Mouse (Mus musculus) lung, postnatal 0 days (tissue): ENCODE measurements around the gene Pgk1. TPM values are rescaled to one million over a fixed set of nuclear protein-coding genes. Genes with fewer than 3 reads are reported as not detected.
A peak's percentile ranks its signal among the peaks of the same experiment; 100 is the strongest.
"Not testable (repeated sequence)": the region's sequence is repeated elsewhere in the genome, so short reads cannot be mapped to it uniquely, and the experiment has no call there.

Experiments used
- ATAC-seq: fragments of 200-750 bp; cut with Nextera tagmentation; 2 replicates; pipeline ENCODE4 v1.8.0; 2017; ENCODE audit warnings: moderate library complexity
- DNase-seq: peaks from one replicate; pipeline ENCODE4 v3.0.0-alpha.2; 2016; ENCODE audit warnings: low spot score
- H3K27ac ChIP-seq: fragments of 300-500 bp; sonication (generic); 2 replicates; pipeline ENCODE4 v1.5.1; 2014; ENCODE audit warnings: antibody characterized with exemption, mild to moderate bottlenecking, low read length, mixed read lengths
- H3K27me3 ChIP-seq: fragments of 300-500 bp; sonication (generic); replicated peaks from 2 replicates; pipeline ENCODE4 v1.6.1; 2014; ENCODE audit warnings: low read length, mixed read lengths; ENCODE audit not compliant: insufficient read depth
- H3K36me3 ChIP-seq: fragments of 300-500 bp; sonication (generic); 2 replicates; pipeline ENCODE4 v1.6.1; 2014; ENCODE audit warnings: low read length, mixed read lengths; ENCODE audit not compliant: insufficient read depth
- H3K4me1 ChIP-seq: fragments of 300-500 bp; sonication (generic); 2 replicates; pipeline ENCODE4 v1.6.1; 2014; ENCODE audit warnings: antibody characterized with exemption, low read depth, low read length, mixed read lengths; ENCODE audit not compliant: insufficient read depth
- H3K4me2 ChIP-seq: fragments of 300-500 bp; sonication (generic); replicated peaks from 2 replicates; pipeline ENCODE4 v1.6.1; 2014; ENCODE audit warnings: low read depth, mild to moderate bottlenecking, low read length, moderate library complexity, mixed read lengths
- H3K4me3 ChIP-seq: fragments of 300-500 bp; sonication (generic); 2 replicates; pipeline ENCODE4 v1.5.1; 2014; ENCODE audit warnings: low read depth, low read length
- H3K9ac ChIP-seq: fragments of 300-500 bp; sonication (generic); replicated peaks from 2 replicates; pipeline ENCODE4 v1.6.1; 2014; ENCODE audit warnings: low read depth, mild to moderate bottlenecking
- H3K9me3 ChIP-seq: fragments of 300-500 bp; sonication (generic); 2 replicates; pipeline ENCODE4 v1.6.1; 2016; ENCODE audit warnings: low read length, mixed read lengths
- CTCF ChIP-seq: IDR thresholded peaks from 2 replicates; pipeline ENCODE4 v1.5.1; 2016; ENCODE audit warnings: antibody characterized with exemption, mild to moderate bottlenecking
- EP300 ChIP-seq: IDR thresholded peaks from 2 replicates; pipeline ENCODE4 v1.6.1; 2016; ENCODE audit warnings: antibody characterized with exemption, mild to moderate bottlenecking, control low read depth
- WGBS: fragments of 180-500 bp; shearing (Covaris S2); extraction: QIAGEN DNeasy Blood & Tissue Kit; methylation state at CpG from one replicate; pipeline ENCODE4 v1.1.7; 2014; 5-methylcytosine and 5-hydroxymethylcytosine counted together
- polyA plus RNA-seq: library from polyadenylated mRNA; unstranded; fragments of >200 nt; fragmentation: Nextera tagmentation; extraction: Ambion mirVana; gene quantifications from 2 replicates; pipeline ENCODE4 v1.2.1, GENCODE M21; 2015

Pgk1 gene
- polyA plus RNA-seq, 1 experiment from 2014 or later: 79.2 TPM

GRCm38 (mm10) chrX:106184279-106184678 lies 2.6 kb upstream of the Pgk1 start:
- TF ChIP-seq CTCF: no peak
- WGBS: 29% methylated on average over 4 of the region's 4 CpGs

GRCm38 (mm10) chrX:106185706-106186105 lies 1.2 kb upstream of the Pgk1 start:
- H3K4me1 ChIP-seq: no peaks in the 10 kb centered on the region
- no peak overlapping the region for H3K9ac ChIP-seq
- no peak overlapping the region for H3K4me3 ChIP-seq
- no peak overlapping the region for H3K4me2 ChIP-seq
- H3K27ac ChIP-seq: peak overlapping the region; percentile 71; the same call in 1 of the 2 replicates
- H3K27me3 ChIP-seq: no peaks in the 10 kb centered on the region
- DNase-seq (peak; percentile 64), ATAC-seq (no peak)
- TF ChIP-seq EP300 (no peak), CTCF (no peak)
- 7% methylated on average over 5 of the region's 5 CpGs for WGBS
- H3K36me3 ChIP-seq: no peaks in the 10 kb centered on the region
- H3K9me3 ChIP-seq: no peaks in the 10 kb centered on the region

More at GRCm38 (mm10) chrX:106184279-106184678, 2.6 kb upstream of the Pgk1 start:
- no peak for DNase-seq
- no peak for ATAC-seq
- Histone ChIP-seq H3K27me3 (no peaks in the 10 kb centered on the region), H3K4me1 (no peaks in the 10 kb centered on the region), H3K9ac (no peak overlapping the region), H3K9me3 (no peaks in the 10 kb centered on the region), H3K4me2 (no peak overlapping the region), H3K4me3 (no peak overlapping the region), H3K36me3 (no peaks in the 10 kb centered on the region), H3K27ac (no peak overlapping the region)

GRCm38 (mm10) chrX:106187737-106188136 lies 837 bp downstream of the Pgk1 start:
- 19% methylated on average over 12 of the region's 12 CpGs for WGBS
- ATAC-seq (no peak), DNase-seq (peak; percentile 46)
- Histone ChIP-seq H3K9ac (0 out of 2 replicates have a peak overlapping the region, but pooled peaks have one; percentile 12), H3K4me2 (peak overlapping the region; percentile 60), H3K4me3 (peak overlapping the region; percentile 42), H3K9me3 (no peaks in the 10 kb centered on the region), H3K36me3 (no peaks in the 10 kb centered on the region), H3K4me1 (no peaks in the 10 kb centered on the region), H3K27ac (peak overlapping the region; percentile 47; the same call in 1 of the 2 replicates), H3K27me3 (no peaks in the 10 kb centered on the region)
- TF ChIP-seq EP300 (no peak), CTCF (no peak)

- H3K9ac ChIP-seq: no peak overlapping the region
- WGBS: 59% methylated on average over 5 of the region's 5 CpGs
- no peak for TF ChIP-seq EP300
- DNase-seq (no peak), ATAC-seq (no peak)
- no peak overlapping the region for H3K4me2 ChIP-seq
- H3K27ac ChIP-seq: no peak overlapping the region
- H3K27me3 ChIP-seq: no peaks in the 10 kb centered on the region
- H3K4me3 ChIP-seq: no peak overlapping the region
- H3K4me1 ChIP-seq: no peaks in the 10 kb centered on the region
- H3K36me3 ChIP-seq: 0 out of 2 replicates have a peak, but pooled peaks cover 4% of the 10 kb centered on the region
- H3K9me3 ChIP-seq: no peaks in the 10 kb centered on the region
Measured at GRCm38 (mm10) chrX:106189356-106189755, 2.5 kb downstream of the Pgk1 start.

GRCm38 (mm10) chrX:106190091-106190490 lies 3.2 kb downstream of the Pgk1 start:
- DNase-seq: no peak
- no peaks in the 10 kb centered on the region for H3K27me3 ChIP-seq
- no peak for ATAC-seq
- H3K4me1 ChIP-seq: no peaks in the 10 kb centered on the region
- H3K36me3 ChIP-seq: 0 out of 2 replicates have a peak, but pooled peaks cover 4% of the 10 kb centered on the region
- TF ChIP-seq EP300: no peak
- no peak for TF ChIP-seq CTCF
- no peak overlapping the region for H3K4me2 ChIP-seq
- no peak overlapping the region for H3K9ac ChIP-seq
- 38% methylated on average over 4 of the region's 4 CpGs for WGBS
- no peaks in the 10 kb centered on the region for H3K9me3 ChIP-seq
- no peak overlapping the region for H3K27ac ChIP-seq
- H3K4me3 ChIP-seq: no peak overlapping the region

GRCm38 (mm10) chrX:106194361-106194760 lies 7.5 kb downstream of the Pgk1 start:
- H3K36me3 ChIP-seq, ATAC-seq, H3K27me3 ChIP-seq, DNase-seq, H3K4me2 ChIP-seq, H3K4me1 ChIP-seq, H3K4me3 ChIP-seq, H3K27ac ChIP-seq, H3K9me3 ChIP-seq, H3K9ac ChIP-seq: not testable (repeated sequence)
- 85% methylated on average over 6 of the region's 6 CpGs for WGBS

- no peak for ATAC-seq
- peak; percentile 47 for TF ChIP-seq CTCF
- TF ChIP-seq EP300: no peak
- Histone ChIP-seq H3K9ac (no peak overlapping the region), H3K4me1 (no peaks in the 10 kb centered on the region), H3K36me3 (peaks cover 8% of the 10 kb centered on the region; the same call in 1 of the 2 replicates), H3K4me3 (no peak overlapping the region), H3K9me3 (no peaks in the 10 kb centered on the region), H3K4me2 (no peak overlapping the region), H3K27me3 (no peaks in the 10 kb centered on the region), H3K27ac (no peak overlapping the region)
- no peak for DNase-seq
- 57% methylated on average over 5 of the region's 5 CpGs for WGBS
Measured at GRCm38 (mm10) chrX:106197308-106197707, 10.4 kb downstream of the Pgk1 start.
